Mouse (Mus musculus) T-helper 2 cell (primary cell): ENCODE data around the gene Vegfa.

Experiments used
- in situ Hi-C: fragments of 300-600 bp; cut with MboI, MseI; formaldehyde crosslinking; loops from one replicate; pipeline ENCODE4 v1.15.1; 2025; ENCODE audit warnings: high pct_unique_total_duplicates

The Vegfa gene

GRCm38 (mm10) chr17:46051356-46051755, 19.2 kb upstream of the Vegfa start:
- in situ Hi-C loops: no loop called here

DNA sequence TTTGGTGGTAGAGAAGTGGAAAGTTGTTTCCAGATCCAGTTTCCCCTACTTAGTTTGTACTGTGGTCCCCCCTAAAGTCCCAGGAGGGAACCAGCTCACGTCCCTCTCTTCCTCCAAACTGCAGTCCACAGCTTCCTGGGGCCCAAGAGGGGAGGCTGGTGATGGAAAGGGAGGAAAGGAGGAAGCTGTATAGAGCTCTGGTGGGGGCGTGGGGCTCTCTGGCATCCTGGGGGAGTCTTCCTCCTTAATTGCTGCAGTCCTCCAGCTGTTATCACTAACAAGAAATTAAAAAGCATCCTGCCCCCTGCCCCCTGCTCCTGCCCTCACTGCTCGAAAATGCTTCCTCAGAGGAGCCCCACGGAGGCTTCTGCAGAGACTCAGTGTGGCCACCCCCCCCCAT, 17.4 kb upstream of the Vegfa start:
- in situ Hi-C loops: no loop called here

DNA sequence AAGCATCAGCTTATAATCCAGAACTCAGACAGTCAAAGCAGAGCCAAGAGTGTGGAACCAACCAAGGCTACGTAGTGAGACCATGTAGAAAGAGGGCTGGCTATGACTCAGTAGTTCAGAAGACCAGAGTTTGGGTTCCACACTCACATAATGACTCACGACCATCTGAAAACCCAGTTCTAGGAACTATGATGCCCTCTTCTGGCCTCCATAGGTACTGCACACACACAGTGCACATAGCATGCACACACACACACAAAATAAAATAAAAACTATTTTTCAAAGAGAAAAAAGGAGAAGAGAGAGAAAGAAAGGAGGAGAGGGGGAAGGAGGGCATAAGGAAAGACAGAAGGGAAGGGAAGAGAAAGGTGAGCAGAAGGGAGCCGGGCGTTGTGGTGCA, 16.0 kb upstream of the Vegfa start:
- in situ Hi-C loops: no loop called here

DNA sequence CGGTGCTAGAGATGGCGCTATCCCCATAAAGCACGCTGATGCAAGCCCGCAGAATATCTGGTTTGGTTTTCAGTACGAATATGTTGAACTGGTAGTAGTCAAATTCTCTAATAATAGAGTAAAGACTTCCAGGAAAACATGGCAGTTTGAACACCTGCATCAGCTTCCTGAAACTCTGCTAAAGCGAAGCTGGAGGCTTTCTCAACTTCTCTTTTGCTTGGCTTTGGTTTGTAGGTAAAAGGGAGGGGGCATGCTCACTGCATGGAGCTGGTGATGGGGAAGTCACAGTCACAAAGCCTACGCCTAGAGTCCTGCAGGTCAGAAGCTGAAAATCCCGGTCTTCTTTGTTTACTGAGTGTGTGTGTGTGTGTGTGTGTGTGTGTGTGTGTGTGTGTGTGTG, 13.6 kb upstream of the Vegfa start:
- in situ Hi-C loops: no loop called here

DNA sequence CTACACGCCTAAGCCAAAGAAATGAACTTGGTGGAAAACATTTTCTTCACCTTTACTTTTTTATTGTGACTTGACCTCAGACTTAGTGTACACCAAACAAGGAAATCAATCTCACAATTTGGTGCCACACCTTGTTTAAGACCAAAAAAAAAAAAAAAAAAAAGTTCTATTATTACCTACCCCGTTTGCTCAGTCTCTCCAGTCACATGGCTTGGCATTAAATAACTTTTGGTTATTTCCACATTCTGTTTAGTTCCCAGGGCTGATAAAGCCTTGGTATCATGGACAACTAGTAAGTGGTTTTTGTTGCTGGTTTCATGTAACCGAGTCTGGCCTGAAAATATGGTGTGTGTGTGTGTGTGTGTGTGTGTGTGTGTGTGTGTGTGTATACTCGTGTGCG, 12.8 kb upstream of the Vegfa start:
- in situ Hi-C loops: no loop called here

DNA sequence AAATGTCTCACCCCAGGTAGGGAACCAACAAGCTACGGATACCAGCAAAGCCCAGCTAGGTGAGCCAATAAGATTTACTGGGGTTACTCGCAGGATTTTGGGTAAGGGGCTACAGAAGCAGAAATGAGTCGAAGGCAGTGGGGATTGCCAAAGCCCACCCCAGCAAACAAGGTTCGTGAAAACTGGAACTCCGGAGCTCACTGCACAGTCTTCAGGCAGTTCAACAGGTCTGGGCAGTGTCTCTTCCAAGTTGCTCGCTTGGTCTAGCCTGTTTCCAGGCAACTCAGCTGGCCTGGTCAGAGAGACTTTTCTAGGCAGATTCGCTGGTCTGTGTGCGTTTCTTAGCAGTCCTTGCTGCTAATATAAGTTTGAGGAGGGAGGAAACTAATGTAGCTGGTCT, 10.0 kb upstream of the Vegfa start:
- in situ Hi-C loops: no loop called here

DNA sequence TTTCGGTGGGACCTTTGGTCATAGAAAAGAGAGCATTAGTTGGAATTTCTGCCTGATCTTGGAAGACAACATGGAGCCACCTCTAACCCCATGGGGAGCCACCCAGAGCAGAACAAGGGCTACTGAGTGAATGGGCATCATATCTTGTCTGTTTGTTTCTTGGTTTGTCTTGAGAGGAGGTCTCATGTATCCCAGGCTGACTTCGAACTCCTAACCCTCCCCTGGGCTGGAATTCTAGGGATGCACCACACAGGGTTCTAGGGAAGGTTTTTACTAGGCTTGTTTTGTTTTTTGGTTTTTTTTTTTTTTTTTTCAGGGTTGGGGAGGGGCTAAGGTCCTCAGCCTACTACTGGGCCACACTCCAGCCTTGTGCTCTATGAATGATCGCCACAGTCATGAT, 9.5 kb upstream of the Vegfa start:
- in situ Hi-C loops: no loop called here

DNA sequence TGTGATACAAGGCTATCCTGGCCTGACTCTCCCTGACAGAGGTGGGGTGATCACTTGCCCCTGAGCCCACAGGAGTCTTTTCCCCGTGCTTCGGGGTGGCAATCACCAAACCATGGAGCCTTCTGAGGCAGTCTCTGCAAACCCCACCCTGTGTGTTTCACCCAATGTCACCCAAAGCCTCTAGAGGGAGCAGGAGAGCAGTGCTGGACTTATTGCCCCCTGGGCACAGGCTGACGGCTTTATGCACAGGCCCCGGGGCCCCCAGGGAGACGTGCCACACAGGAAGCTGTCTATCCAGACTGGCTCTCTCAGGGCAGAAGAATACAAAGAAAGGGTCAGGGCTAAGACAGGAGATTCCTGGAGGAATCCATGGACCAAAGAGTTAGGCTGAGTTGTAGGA, 9.1 kb upstream of the Vegfa start:
- in situ Hi-C loops: no loop called here

- in situ Hi-C loops: no loop called here
These were observed 8.4 kb upstream of the Vegfa start for GRCm38 (mm10) chr17:46040561-46040960.

DNA sequence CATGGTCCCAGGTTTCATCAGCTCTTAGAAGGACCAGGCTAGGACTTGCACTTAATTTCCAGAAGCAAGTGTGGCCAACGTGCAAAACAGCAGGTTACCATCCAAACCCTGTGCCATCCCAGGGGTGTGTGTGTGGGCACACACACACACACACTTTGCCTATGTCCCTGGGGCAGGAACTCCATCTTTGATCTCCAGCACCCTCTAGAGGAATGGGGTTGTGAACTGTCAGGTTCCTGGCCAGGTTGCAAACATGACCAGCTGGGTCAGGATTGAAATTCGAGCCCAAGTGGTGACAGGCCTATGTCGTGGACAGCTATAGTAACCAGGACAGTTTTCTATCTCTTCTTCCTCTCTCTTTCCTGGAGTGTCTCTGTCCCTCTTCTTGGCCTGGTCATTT, 6.7 kb upstream of the Vegfa start:
- in situ Hi-C loops: no loop called here

- in situ Hi-C loops: no loop called here
These were observed 4.2 kb upstream of the Vegfa start for GRCm38 (mm10) chr17:46036400-46036799.

- in situ Hi-C loops: loop anchor here (5.0 kb wide), 2 partner anchors 38 to 297 kb away; no protein-coding TSS in a partner anchor
These were observed 1.9 kb upstream of the Vegfa start for GRCm38 (mm10) chr17:46034110-46034509.

DNA sequence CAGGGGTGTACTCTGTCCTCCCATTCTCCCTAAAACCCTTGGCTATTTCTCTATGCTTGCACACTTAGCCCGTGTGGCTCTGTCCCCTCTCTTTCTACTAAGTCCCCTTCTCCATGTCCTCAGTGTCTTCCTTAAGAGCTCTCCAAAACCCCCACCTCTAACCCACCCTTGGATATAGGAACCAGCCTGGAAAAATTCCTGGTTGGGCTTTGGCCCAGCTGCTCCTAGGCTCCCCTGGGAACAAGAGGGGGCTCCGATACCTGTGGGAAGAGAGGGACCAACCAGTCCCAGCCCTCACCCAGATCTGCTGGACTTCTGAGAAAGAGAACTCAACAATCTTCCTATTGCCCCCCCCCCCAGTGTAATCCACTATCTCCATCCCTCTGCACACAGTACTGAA, 1.4 kb upstream of the Vegfa start:
- in situ Hi-C loops: loop anchor here (5.0 kb wide), 2 partner anchors 39 to 296 kb away; no protein-coding TSS in a partner anchor

GRCm38 (mm10) chr17:46033122-46033521, 953 bp upstream of the Vegfa start:
- in situ Hi-C loops: loop anchor here (5.0 kb wide), 2 partner anchors 39 to 296 kb away; no protein-coding TSS in a partner anchor

GRCm38 (mm10) chr17:46031621-46032211, 453 bp downstream of the Vegfa start:
- in situ Hi-C loops: loop anchor here (5.0 kb wide), 2 partner anchors 41 to 294 kb away; no protein-coding TSS in a partner anchor

- in situ Hi-C loops: loop anchor here (5.0 kb wide), 2 partner anchors 41 to 294 kb away; no protein-coding TSS in a partner anchor
These were observed 1.2 kb downstream of the Vegfa start for GRCm38 (mm10) chr17:46030731-46031620.

- in situ Hi-C loops: loop anchor here (5.0 kb wide), 2 partner anchors 42 to 293 kb away; no protein-coding TSS in a partner anchor
These were observed 1.8 kb downstream of the Vegfa start for GRCm38 (mm10) chr17:46030323-46030730.

GRCm38 (mm10) chr17:46029554-46030207, 2.5 kb downstream of the Vegfa start:
- in situ Hi-C loops: loop anchor here (5.0 kb wide), 2 partner anchors 43 to 292 kb away; no protein-coding TSS in a partner anchor

GRCm38 (mm10) chr17:46029052-46029553, 3.1 kb downstream of the Vegfa start:
- in situ Hi-C loops: no loop called here

GRCm38 (mm10) chr17:46028210-46029051, 3.7 kb downstream of the Vegfa start:
- in situ Hi-C loops: no loop called here
